Mouse (Mus musculus) C2C12 (cell line): ENCODE measurements around the gene Rs1. TPM values are rescaled to one million over a fixed set of nuclear protein-coding genes. Genes with fewer than 3 reads are reported as not detected.

ENCODE experiments used
- H3K27me3 ChIP-seq: one replicate; pipeline ENCODE4 v1.6.1; 2011; ENCODE audit not compliant: control insufficient read depth, insufficient read depth, insufficient read length
- H3K36me3 ChIP-seq: one replicate; pipeline ENCODE4 v1.6.1; 2011; ENCODE audit not compliant: control insufficient read depth, insufficient read depth
- H3K4me3 ChIP-seq: one replicate; pipeline ENCODE4 v1.5.1; 2011; ENCODE audit warnings: mild to moderate bottlenecking, control low read depth; ENCODE audit not compliant: poor library complexity, insufficient read depth, severe bottlenecking
- H3K79me2 ChIP-seq: one replicate; pipeline ENCODE4 v1.6.1; 2011; ENCODE audit not compliant: control insufficient read depth, insufficient read depth
- H3K79me3 ChIP-seq: one replicate; pipeline ENCODE4 v1.6.1; 2011; ENCODE audit warnings: low read depth, control low read depth
- H3ac ChIP-seq: one replicate; pipeline ENCODE3; 2011; ENCODE audit warnings: low read depth; ENCODE audit not compliant: control insufficient read depth, insufficient read length
- CEBPB ChIP-seq: IDR thresholded peaks from one replicate; pipeline ENCODE4 v1.6.1; 2011; ENCODE audit warnings: low read depth, mild to moderate bottlenecking, control low read depth, moderate library complexity
- MAX ChIP-seq: IDR thresholded peaks from one replicate; pipeline ENCODE4 v1.6.1; 2011; ENCODE audit warnings: mild to moderate bottlenecking, control low read depth
- USF1 ChIP-seq: IDR thresholded peaks from one replicate; pipeline ENCODE4 v1.6.1; 2011; ENCODE audit warnings: low read depth, mild to moderate bottlenecking, control low read depth, moderate library complexity
- polyA plus RNA-seq: library from polyadenylated mRNA; unstranded; fragments of >200 nt; fragmentation: generic; extraction: Trizol; gene quantifications from one replicate; pipeline ENCODE4 v1.2.1, GENCODE M21; 2012; ENCODE audit warnings: missing spikeins

Rs1 gene
- polyA plus RNA-seq, 1 experiment: not detected

- no peaks in the 10 kb centered on the region for H3K79me3 ChIP-seq
- H3K4me3 ChIP-seq: no peak overlapping the region
- H3K79me2 ChIP-seq: no peaks in the 10 kb centered on the region
- no peaks in the 10 kb centered on the region for H3K36me3 ChIP-seq
- H3ac ChIP-seq: no peak overlapping the region
- TF ChIP-seq CEBPB (no peak), MAX (no peak), USF1 (no peak)
- no peaks in the 10 kb centered on the region for H3K27me3 ChIP-seq
These were observed 40.4 kb downstream of the Rs1 start for GRCm38 (mm10) chrX:160808226-160808625.

Other genes with a start within 250 kb of the Rs1 start
- gene Ppef1, start 32.2 kb upstream of the Rs1 start, polyA plus RNA-seq: 0.19 TPM
- 0.01 TPM for gene Gja6, start 139.0 kb downstream of the Rs1 start, polyA plus RNA-seq
- 0.25 TPM for gene Cdkl5, start 226.7 kb downstream of the Rs1 start, polyA plus RNA-seq